Mouse (Mus musculus): ENCODE results near the gene Jarid2. TPM values are rescaled to one million over a fixed set of nuclear protein-coding genes. Genes with fewer than 3 reads are reported as not detected.

Gene Jarid2
- polyA plus RNA-seq, 1 experiment from 2014 or later = 64.4 TPM

DNA sequence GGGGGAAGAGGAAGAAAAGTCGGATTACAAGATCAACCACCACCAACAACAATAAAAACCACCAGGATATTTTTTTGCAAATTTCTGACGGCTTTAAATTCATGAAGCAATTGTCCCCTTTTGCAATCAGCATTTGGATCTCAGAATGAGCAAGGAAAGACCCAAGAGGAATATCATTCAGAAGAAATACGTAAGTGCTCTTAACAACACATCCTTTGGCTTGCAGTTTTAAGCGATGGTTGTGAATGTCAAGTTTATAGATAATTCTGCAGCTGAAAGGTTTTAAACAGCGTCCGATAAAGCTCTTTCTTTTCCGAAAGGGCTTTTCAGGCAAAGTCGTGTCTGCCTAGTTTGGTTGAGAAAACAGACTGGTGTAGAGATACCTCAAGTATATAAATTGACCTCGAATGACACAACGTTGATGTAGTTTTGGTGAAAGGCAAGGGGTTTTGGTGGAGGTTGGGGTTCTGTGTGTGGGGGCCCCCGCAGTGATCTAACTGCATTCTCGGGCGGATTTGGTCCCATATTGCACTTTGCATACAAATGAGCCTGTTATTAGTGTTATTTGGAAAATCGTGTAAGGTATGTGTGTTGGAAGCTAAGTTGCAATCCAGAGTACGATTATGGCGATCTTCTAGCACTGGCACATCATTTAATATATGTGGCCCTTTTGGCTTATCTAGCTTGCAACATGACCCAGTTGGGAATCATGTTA lies 2.6 kb downstream of the Jarid2 start:
- Histone ChIP-seq H3K27ac (peak overlapping the region; percentile 100), H3K27me3 (ENCODE audit: insufficient read depth, poor library complexity, severe bottlenecking) (peaks cover 7% of the 10 kb centered on the region; the same call in 1 of the 2 replicates), H3K4me3 (peak overlapping the region; percentile 71), H3K4me1 (replicated peaks) (peaks cover 57% of the 10 kb centered on the region), H3K9me3 (no peaks in the 10 kb centered on the region), H3K36me3 (no peaks in the 10 kb centered on the region)
- WGBS = 0% methylated on average over 16 of the region's 16 CpGs
- DNase-seq (ENCODE audit: low spot score) = no peak

DNA sequence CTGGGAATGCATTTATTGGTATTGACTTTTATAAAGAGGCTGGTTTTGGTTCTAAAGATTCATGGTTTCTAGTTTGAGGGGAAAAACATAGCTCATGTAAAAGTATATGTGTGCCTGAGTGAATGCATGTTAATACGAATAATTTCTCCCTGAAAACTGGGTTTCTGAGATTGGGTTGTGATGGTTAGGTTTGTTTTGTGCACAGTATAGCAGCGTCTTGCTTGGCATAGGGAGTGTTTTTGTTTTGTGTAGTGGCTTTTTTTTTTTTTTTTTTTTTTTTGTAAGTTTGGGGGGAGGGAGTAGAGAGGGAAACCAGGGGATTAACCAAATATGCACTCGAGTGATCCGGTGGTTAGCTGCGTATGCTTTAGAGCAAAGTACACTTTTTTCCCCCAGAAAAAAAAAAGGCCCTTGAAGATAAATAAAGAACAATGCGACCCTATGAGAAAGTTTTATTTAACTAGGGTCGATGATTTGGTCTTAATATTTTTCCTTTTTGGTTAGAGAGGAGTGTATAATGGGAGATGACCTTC lies 3.2 kb downstream of the Jarid2 start:
- H3K27me3 ChIP-seq (ENCODE audit: insufficient read depth, poor library complexity, severe bottlenecking) = peaks cover 5% of the 10 kb centered on the region; the same call in 1 of the 2 replicates
- no peak for DNase-seq (ENCODE audit: low spot score)
- H3K36me3 ChIP-seq = no peaks in the 10 kb centered on the region
- H3K9me3 ChIP-seq = no peaks in the 10 kb centered on the region
- H3K4me3 ChIP-seq = peak overlapping the region; percentile 71
- peaks cover 57% of the 10 kb centered on the region for H3K4me1 ChIP-seq (replicated peaks)
- peak overlapping the region; percentile 100 for H3K27ac ChIP-seq
- WGBS = under 1% methylated on average over 7 of the region's 7 CpGs

DNA sequence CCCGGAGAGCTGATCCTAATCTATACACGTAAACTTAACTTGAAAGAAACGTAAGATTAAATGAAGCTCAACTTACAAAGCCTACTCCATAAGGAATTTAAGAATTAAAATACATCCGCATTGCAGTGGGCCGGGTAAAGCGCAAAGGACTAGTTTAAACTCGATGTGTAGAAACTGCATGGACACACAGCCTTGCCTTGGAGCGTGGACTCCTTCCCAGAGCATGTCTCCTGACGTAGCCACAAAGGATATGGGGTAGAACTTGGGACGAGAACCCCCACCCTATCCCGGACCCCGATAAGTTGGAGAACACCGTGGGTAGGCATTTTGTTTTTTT lies 3.7 kb downstream of the Jarid2 start:
- Histone ChIP-seq H3K4me3 (peak overlapping the region; percentile 71), H3K4me1 (replicated peaks) (peaks cover 53% of the 10 kb centered on the region), H3K27ac (peak overlapping the region; percentile 100), H3K27me3 (ENCODE audit: insufficient read depth, poor library complexity, severe bottlenecking) (peaks cover 5% of the 10 kb centered on the region; the same call in 1 of the 2 replicates), H3K36me3 (no peaks in the 10 kb centered on the region), H3K9me3 (no peaks in the 10 kb centered on the region)
- no peak for DNase-seq (ENCODE audit: low spot score)
- under 1% methylated on average over 13 of the region's 13 CpGs for whole genome bisulfite sequencing

DNA sequence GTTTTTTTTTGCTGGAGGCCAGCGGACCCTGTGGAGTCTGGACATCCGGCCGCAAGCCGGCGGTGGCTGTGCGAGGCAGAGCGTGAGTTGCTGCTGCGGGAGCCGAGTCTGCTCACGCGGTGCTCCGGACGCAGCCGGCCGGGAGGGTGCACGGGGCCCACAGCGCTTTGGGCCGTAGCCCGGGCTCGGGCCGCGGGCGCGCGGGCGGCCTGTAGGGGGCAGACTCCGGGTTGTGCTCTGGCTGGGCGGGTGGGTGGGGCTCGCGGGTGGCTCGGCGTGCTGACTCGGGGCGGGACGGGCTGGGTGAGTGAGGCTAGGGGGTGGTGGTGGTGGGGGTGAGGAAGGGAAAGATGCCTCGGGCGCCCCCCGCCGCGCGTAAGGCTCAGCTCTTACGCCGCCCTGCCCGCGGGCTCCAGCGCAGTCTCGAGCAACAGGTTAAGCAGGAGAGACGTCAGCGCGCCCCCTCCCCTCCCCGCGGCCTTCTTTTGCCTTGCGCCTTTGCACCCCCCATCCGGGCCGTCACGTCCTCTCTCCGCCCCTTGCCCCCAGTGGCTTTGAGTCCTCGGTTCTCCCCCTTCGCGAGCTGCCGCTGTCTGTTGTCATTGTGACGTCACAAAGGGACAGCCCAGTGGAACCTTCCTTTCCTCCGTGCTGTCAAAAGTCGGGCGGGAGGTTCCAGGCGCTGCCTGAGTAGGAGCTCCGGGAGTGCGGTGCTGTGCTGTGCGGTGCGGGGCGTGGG lies 4.3 kb downstream of the Jarid2 start:
- Histone ChIP-seq H3K4me1 (replicated peaks) (peaks cover 48% of the 10 kb centered on the region), H3K27ac (peak overlapping the region; percentile 100), H3K36me3 (no peaks in the 10 kb centered on the region), H3K27me3 (ENCODE audit: insufficient read depth, poor library complexity, severe bottlenecking) (peaks cover 2% of the 10 kb centered on the region; the same call in 1 of the 2 replicates), H3K4me3 (peak overlapping the region; percentile 71), H3K9me3 (no peaks in the 10 kb centered on the region)
- peak; percentile 86 for DNase-seq (ENCODE audit: low spot score)
- under 1% methylated on average over 67 of the region's 71 CpGs for WGBS

DNA sequence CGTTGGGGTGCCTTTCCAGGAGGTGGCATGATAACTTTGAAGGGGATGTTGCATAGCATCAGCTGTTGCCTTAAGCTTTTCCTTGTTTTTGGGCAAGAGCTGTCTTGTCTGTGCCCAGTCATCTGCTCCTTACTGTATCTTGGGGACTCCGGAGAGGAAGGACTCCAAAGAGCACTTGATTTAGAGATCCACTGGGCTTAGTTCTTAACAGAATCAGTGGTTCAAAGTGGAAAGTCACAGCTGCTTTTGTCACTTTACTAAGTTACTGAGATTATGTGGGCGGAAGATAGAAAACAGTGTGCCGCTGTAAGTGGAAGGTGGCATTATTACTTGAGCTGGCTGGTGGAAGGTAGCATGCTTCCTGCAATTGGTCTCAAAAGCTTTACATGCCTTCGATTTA lies 5.2 kb downstream of the Jarid2 start:
- Histone ChIP-seq H3K9me3 (no peaks in the 10 kb centered on the region), H3K4me1 (replicated peaks) (peaks cover 39% of the 10 kb centered on the region), H3K27ac (peak overlapping the region; percentile 100), H3K4me3 (peak overlapping the region; percentile 71), H3K36me3 (peaks cover 6% of the 10 kb centered on the region; the same call in 1 of the 2 replicates), H3K27me3 (ENCODE audit: insufficient read depth, poor library complexity, severe bottlenecking) (no peaks in the 10 kb centered on the region)
- 75% methylated on average over 5 of the region's 5 CpGs for WGBS
- no peak for DNase-seq (ENCODE audit: low spot score)

DNA sequence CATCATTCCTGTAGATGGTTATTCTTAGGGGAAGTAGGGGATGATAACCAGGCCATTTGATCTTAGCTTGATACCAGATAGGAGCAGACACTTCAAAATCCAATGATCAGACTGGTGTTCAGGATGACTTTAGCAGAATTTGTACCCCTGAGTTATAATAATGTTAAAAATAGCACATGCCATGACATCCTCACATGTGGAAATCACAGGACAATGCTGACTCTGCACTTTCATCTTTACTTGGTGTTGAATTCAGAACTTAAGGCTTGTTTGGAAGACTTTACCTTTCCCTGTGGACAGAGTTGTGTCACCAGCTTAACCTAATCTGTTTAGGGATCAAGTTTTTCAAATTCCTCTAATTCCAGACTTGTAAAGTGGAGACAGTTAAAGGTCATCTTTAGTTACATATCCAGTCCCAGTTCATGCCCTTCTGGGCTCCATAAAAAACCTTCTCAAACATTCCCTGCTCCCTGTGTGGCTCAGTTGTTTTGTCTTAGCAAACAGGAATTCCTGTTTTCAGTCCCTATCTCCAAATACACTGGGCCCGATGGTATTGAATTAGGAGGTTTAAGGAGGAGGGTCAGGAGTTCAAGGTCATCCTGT lies 5.9 kb downstream of the Jarid2 start:
- WGBS = 52% methylated on average over 1 of the region's 1 CpGs
- H3K27ac ChIP-seq = no peak overlapping the region
- peaks cover 31% of the 10 kb centered on the region for H3K4me1 ChIP-seq (replicated peaks)
- H3K9me3 ChIP-seq = no peaks in the 10 kb centered on the region
- no peak for DNase-seq (ENCODE audit: low spot score)
- no peak overlapping the region for H3K4me3 ChIP-seq
- no peaks in the 10 kb centered on the region for H3K27me3 ChIP-seq (ENCODE audit: insufficient read depth, poor library complexity, severe bottlenecking)
- peaks cover 7% of the 10 kb centered on the region; the same call in 1 of the 2 replicates for H3K36me3 ChIP-seq

DNA sequence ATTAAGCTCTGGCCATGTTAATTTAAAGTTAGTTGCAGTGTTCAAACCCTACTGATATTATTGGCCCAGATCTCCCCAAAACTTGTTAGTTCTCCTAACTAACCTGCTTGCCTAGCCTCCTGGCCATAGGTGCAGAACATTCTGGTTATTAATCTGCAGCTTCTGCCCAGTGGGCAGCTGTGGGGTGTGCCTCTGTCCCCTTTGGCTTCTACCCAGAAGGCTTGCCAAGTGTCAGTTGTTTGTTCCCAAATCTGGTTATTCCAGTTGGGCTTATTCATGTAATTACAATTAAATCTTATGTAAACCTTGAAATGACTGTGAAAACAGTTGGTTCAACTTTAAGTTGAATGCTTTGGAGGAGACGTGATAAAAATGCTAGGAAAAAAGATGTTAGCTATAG lies 8.0 kb downstream of the Jarid2 start:
- peaks cover 31% of the 10 kb centered on the region for H3K4me1 ChIP-seq (replicated peaks)
- WGBS = 86% methylated on average over 1 of the region's 1 CpGs
- H3K27ac ChIP-seq = no peak overlapping the region
- no peaks in the 10 kb centered on the region for H3K9me3 ChIP-seq
- no peaks in the 10 kb centered on the region for H3K27me3 ChIP-seq (ENCODE audit: insufficient read depth, poor library complexity, severe bottlenecking)
- no peak overlapping the region for H3K4me3 ChIP-seq
- no peak for DNase-seq (ENCODE audit: low spot score)
- H3K36me3 ChIP-seq = peaks cover 7% of the 10 kb centered on the region; the same call in 1 of the 2 replicates

DNA sequence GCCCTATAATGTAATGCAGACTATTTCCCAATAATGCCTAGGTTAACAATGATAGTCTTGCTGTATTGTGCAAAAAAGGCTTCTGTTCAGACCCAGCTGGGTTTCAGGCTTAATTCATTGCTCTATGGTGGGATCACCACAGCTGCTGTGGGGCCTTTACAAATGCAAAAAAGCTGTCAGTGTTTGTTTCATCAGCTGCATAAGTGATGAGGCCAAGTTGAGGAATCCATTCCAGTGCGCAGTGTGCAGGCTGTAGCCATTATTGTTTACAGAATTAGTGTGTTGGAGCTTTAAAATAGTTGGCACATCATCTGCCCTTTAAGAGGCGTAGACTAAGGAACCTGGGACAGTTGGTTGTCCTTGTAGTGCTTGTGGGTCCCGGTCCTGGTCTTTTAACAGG lies 22.5 kb downstream of the Jarid2 start:
- no peaks in the 10 kb centered on the region for H3K36me3 ChIP-seq
- peaks cover 97% of the 10 kb centered on the region for H3K4me1 ChIP-seq (replicated peaks)
- H3K27ac ChIP-seq = peak overlapping the region; percentile 76
- H3K4me3 ChIP-seq = no peak overlapping the region
- H3K9me3 ChIP-seq = no peaks in the 10 kb centered on the region
- peak; percentile 71 for DNase-seq (ENCODE audit: low spot score)
- H3K27me3 ChIP-seq (ENCODE audit: insufficient read depth, poor library complexity, severe bottlenecking) = no peaks in the 10 kb centered on the region
- 27% methylated on average over 3 of the region's 3 CpGs for WGBS

DNA sequence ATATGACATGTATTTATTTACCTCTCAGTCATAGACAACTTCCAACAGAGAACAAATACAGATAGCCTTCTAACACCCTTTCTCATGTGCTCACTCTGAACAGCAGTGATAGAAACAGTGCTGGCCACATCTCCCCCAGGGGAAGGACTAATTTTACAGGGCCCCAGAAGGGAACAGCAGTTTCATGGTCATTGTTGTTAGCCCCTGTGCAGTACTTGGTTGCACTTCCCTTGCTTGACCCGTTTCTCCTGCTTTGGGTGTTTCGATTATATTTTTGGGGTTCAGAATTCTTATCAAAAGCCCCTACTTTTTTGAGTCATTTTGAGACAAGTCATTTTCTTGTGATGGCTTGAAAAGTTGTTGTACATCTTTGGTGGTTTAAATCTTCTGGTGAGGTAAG lies 23.9 kb downstream of the Jarid2 start:
- Histone ChIP-seq H3K27ac (peak overlapping the region; percentile 76), H3K9me3 (no peaks in the 10 kb centered on the region), H3K27me3 (ENCODE audit: insufficient read depth, poor library complexity, severe bottlenecking) (no peaks in the 10 kb centered on the region), H3K4me1 (replicated peaks) (peaks cover 83% of the 10 kb centered on the region), H3K4me3 (no peak overlapping the region), H3K36me3 (no peaks in the 10 kb centered on the region)
- 86% methylated on average over 2 of the region's 2 CpGs for WGBS
- no peak for DNase-seq (ENCODE audit: low spot score)

DNA sequence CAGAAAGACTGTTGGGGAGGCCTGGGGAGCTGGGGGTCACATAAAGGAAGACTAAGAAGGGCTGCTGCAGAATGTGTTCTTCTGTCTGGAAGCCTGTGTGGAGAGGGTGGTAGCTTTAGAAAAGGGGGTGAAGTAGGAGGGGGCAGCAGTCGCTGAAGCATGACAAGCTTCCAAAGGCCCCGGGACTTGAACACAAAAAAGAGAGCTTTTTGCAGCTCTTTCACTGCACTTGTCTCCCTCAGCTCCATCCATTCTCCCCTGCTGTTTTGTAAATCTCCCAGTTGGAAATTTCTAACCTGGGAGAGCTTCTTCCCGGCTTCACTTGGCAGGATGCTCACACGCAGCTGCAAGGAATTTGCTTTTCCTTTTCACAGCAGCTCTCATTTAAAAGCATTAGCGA lies 26.2 kb downstream of the Jarid2 start:
- WGBS = 3% methylated on average over 5 of the region's 5 CpGs
- Histone ChIP-seq H3K4me3 (0 out of 2 replicates have a peak overlapping the region, but pooled peaks have one; percentile 7), H3K27me3 (ENCODE audit: insufficient read depth, poor library complexity, severe bottlenecking) (no peaks in the 10 kb centered on the region), H3K27ac (peak overlapping the region; percentile 75), H3K4me1 (replicated peaks) (peaks cover 65% of the 10 kb centered on the region), H3K9me3 (no peaks in the 10 kb centered on the region), H3K36me3 (no peaks in the 10 kb centered on the region)
- DNase-seq (ENCODE audit: low spot score) = peak; percentile 34

DNA sequence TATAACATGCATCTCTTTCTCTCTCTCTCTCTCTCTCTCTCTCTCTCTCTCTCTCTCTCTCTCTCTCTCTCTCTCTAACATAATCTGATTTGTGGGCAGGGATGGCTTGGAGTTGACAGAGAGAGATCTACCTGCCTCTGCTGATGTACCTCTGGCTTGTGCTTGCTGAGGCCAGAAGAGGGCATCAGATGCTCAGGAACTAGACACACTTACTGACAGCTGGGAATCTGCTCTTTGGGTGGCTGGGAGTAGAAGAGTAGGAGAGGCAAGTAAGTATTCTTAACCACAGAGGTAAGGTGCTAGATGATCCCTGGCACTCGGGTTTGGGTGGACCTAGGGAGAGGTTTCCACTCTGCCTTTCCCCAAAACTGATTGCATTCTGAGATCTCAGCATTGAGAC lies 29.5 kb downstream of the Jarid2 start:
- peaks cover 52% of the 10 kb centered on the region for H3K4me1 ChIP-seq (replicated peaks)
- no peak overlapping the region for H3K27ac ChIP-seq
- no peaks in the 10 kb centered on the region for H3K9me3 ChIP-seq
- no peak for DNase-seq (ENCODE audit: low spot score)
- H3K27me3 ChIP-seq (ENCODE audit: insufficient read depth, poor library complexity, severe bottlenecking) = no peaks in the 10 kb centered on the region
- 77% methylated on average over 1 of the region's 1 CpGs for WGBS
- H3K4me3 ChIP-seq = no peak overlapping the region
- H3K36me3 ChIP-seq = no peaks in the 10 kb centered on the region

DNA sequence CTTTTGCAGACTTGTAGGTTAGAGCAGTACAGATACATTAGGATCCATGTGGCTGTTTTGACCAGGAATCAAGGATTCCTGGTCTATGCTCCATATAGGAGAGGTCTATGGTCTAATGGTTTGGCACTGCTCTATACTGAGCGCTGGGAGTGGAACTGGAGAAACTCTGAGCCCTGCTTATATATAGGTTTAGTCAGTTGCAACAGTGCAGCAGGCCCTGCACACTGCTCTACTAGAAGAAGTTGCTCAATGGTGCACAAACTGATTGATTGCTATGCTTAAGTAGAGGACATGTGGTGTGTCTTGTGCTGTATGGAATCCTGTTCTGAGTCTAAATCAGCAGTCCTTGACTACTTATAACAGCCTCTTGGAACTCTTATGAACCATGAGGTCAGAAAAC lies 31.5 kb downstream of the Jarid2 start:
- DNase-seq (ENCODE audit: low spot score) = no peak
- Histone ChIP-seq H3K27me3 (ENCODE audit: insufficient read depth, poor library complexity, severe bottlenecking) (no peaks in the 10 kb centered on the region), H3K4me3 (no peak overlapping the region), H3K4me1 (replicated peaks) (peaks cover 33% of the 10 kb centered on the region), H3K27ac (no peak overlapping the region), H3K36me3 (no peaks in the 10 kb centered on the region), H3K9me3 (no peaks in the 10 kb centered on the region)
- WGBS = 97% methylated on average over 1 of the region's 1 CpGs

DNA sequence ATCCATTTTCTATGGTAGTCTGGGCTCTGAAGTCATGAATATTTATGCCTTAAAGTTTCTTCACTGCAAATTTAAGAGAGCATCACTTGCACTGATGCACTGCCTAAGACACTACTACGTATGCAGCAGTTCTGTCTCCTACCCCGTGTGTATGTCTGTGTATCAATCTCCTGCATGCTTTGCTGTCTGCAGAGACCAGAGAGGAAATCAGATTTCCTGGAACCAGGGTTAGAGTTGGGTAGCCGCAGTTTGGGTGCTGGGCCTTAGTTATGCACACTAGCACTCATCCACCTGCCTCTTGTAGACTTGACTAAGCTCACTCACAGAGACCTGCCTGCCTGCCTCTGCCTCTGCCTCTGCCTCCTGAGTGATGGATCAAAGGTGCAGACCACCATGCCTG lies 33.8 kb downstream of the Jarid2 start:
- Histone ChIP-seq H3K9me3 (no peaks in the 10 kb centered on the region), H3K4me3 (no peak overlapping the region), H3K4me1 (replicated peaks) (peaks cover 24% of the 10 kb centered on the region), H3K27me3 (ENCODE audit: insufficient read depth, poor library complexity, severe bottlenecking) (no peaks in the 10 kb centered on the region), H3K27ac (no peak overlapping the region), H3K36me3 (no peaks in the 10 kb centered on the region)
- no peak for DNase-seq (ENCODE audit: low spot score)
- 84% methylated on average over 3 of the region's 3 CpGs for WGBS
